Mouse (Mus musculus) heart, embryonic 16.5 days (tissue): ENCODE data around the gene Sdf4. TPM values are rescaled to one million over a fixed set of nuclear protein-coding genes. Genes with fewer than 3 reads are reported as not detected.

Source experiments
- ATAC-seq: fragments of 200-750 bp; cut with Nextera tagmentation; replicated peaks from 2 replicates; pipeline ENCODE4 v1.8.0; 2017; ENCODE audit warnings: moderate number of reproducible peaks; ENCODE audit not compliant: insufficient read depth, low FRiP score; ENCODE audit errors: extremely low read depth
- H3K27ac ChIP-seq: fragments of 300-500 bp; sonication (generic); 2 replicates; pipeline ENCODE4 v1.5.1; 2014; ENCODE audit warnings: mild to moderate bottlenecking, low read length, control low read depth, moderate library complexity
- H3K27me3 ChIP-seq: fragments of 300-500 bp; sonication (generic); 2 replicates; pipeline ENCODE4 v1.6.1; 2014; ENCODE audit warnings: low read length, mixed read lengths; ENCODE audit not compliant: control insufficient read depth, insufficient read depth
- H3K36me3 ChIP-seq: fragments of 300-500 bp; sonication (generic); 2 replicates; pipeline ENCODE4 v1.6.1; 2014; ENCODE audit not compliant: control insufficient read depth, insufficient read depth
- H3K4me1 ChIP-seq: fragments of 300-500 bp; sonication (generic); 2 replicates; pipeline ENCODE4 v1.6.1; 2014; ENCODE audit warnings: low read length, mixed read lengths; ENCODE audit not compliant: control insufficient read depth, insufficient read depth
- H3K4me2 ChIP-seq: fragments of 300-500 bp; sonication (generic); 2 replicates; pipeline ENCODE4 v1.6.1; 2014; ENCODE audit warnings: low read depth, mild to moderate bottlenecking, control low read depth, low read length
- H3K4me3 ChIP-seq: fragments of 300-500 bp; sonication (generic); 2 replicates; pipeline ENCODE4 v1.5.1; 2014; ENCODE audit warnings: mild to moderate bottlenecking, control low read depth, low read length
- H3K9ac ChIP-seq: fragments of 300-500 bp; sonication (generic); 2 replicates; pipeline ENCODE4 v1.6.1; 2014; ENCODE audit warnings: low read length, control low read depth
- H3K9me3 ChIP-seq: fragments of 300-500 bp; sonication (generic); replicated peaks from 2 replicates; pipeline ENCODE4 v1.6.1; 2016; ENCODE audit warnings: low read length; ENCODE audit not compliant: control insufficient read depth
- WGBS: fragments of 180-500 bp; shearing (Covaris S2); extraction: QIAGEN DNeasy Blood & Tissue Kit; methylation state at CpG from one replicate; pipeline ENCODE4 v1.1.7; 2014; 5-methylcytosine and 5-hydroxymethylcytosine counted together
- polyA plus RNA-seq: library from polyadenylated mRNA; unstranded; fragments of >200 nt; fragmentation: Nextera tagmentation; extraction: Ambion mirVana; gene quantifications from 2 replicates; pipeline ENCODE4 v1.2.1, GENCODE M21; 2015

The Sdf4 gene
- 122 and 128 TPM in 2 replicates for polyA plus RNA-seq

DNA sequence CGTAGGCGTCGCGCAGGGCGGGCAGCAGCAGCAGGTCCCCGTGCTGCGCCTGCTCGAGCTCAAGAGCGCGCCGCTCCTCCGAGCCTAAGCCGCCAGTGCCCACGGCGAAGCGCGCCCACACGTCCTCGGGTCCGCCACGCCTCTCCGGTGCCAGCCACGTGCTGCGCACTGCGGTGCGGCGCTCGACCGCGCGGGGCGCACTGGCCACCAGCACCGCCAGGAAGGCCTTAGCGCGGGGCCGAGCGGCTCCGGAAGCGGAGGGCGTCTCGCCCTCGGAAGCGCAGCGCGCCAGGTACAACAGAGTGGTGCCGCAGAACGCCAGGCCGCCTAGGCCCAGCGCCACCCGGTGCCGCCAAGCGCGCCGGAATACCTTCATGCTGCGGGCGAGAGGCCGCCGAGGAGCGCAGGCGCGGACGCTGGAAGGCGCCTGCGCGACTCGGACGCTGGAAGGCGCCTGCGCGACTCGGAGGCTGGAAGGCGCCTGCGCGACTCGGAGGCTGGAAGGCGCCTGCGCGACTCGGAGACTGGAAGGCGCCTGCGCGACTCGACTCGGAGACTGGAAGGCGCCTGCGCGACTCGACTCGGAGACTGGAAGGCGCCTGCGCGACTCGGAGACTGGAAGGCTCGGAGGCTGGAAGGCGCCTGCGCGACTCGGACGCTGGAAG, at the start of gene Sdf4, which contains the start of gene B3galt6:
Gene Sdf4, plus strand, starts transcription at position 632 of the 665 bp plus-strand sequence.
Gene B3galt6, minus strand, starts transcription at position 409 of the 665 bp plus-strand sequence.
- Histone ChIP-seq H3K36me3 (peaks cover 7% of the 10 kb centered on the region), H3K4me3 (peak within 1 kb of the TSS; percentile 95), H3K9me3 (no peaks in the 10 kb centered on the region), H3K27me3 (no peaks in the 10 kb centered on the region), H3K4me2 (peak within 1 kb of the TSS; percentile 98), H3K27ac (peak within 1 kb of the TSS; percentile 97), H3K4me1 (peaks cover 22% of the 10 kb centered on the region), H3K9ac (peak within 1 kb of the TSS; percentile 91)
- under 1% methylated on average over 99 of the region's 99 CpGs for WGBS
- ATAC-seq, result peak; percentile 83

DNA sequence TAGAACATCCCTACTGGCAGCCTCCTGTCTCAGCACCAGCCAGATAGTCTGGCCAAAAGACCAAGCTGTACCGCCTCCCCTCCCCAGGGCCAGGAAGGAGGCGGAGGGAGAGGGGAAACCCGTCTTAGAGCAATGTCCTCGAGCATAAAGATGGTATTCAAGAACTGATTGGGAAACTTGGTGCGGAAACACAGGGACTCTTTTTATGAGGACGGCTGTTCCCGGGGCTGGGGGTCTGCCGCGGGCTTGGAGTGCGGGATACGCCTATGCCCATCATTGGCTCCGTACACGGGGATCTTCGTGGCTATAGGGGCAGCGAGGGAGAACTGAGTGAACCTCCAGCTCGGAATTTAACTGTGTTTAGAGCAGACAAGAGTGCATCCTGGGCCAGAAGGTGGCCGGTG, 49.6 kb upstream of the Sdf4 start:
- peak; percentile 16 for ATAC-seq
- 2% methylated on average over 17 of the region's 17 CpGs for WGBS

DNA sequence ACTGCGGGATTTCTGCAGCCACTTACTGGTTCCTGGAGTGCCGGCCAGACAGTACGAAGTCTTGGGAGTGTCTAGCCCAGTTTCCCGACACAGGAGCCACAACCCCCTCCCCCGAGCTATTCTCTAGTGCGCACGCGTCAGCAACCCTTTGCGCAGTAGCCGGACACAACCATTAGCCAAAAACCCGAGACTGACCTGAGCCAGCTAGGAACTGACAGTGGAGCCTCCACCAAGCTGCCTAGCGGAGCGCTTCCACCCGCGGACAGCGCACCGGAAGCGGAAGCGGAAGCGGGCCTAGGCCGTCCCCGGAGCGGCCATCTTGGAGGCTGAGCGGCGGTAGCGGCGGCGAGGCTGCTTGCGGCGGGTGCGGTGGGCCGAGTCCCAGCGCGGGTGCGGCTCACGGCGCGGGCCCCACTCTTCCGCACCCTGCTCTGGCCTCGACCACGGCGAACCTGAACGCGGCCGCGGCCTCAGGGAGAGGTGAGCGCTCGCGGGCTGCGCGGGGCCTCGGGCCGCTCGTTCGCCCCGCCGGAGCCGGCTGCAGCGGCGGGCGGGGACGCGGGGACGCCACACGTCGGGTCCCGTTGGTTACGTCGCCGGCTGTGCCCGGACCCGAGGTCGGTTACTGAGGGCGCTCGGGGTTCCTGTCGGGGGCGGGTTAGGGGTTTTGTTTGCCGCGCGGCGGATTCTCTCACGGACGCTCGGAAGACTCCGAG, 49.0 kb upstream of the Sdf4 start, which contains the start of gene Ube2j2:
Gene Ube2j2, plus strand, starts transcription at position 298 of the 716 bp plus-strand sequence.
- Histone ChIP-seq H3K4me1 (peaks cover 16% of the 10 kb centered on the region), H3K27me3 (no peaks in the 10 kb centered on the region), H3K36me3 (peaks cover 5% of the 10 kb centered on the region; the same call in 1 of the 2 replicates), H3K9ac (peak within 1 kb of the TSS; percentile 97), H3K27ac (peak within 1 kb of the TSS; percentile 89), H3K9me3 (no peaks in the 10 kb centered on the region), H3K4me3 (peak within 1 kb of the TSS; percentile 97), H3K4me2 (peak within 1 kb of the TSS; percentile 99)
- ATAC-seq, result peak; percentile 99
- WGBS, result under 1% methylated on average over 83 of the region's 85 CpGs

More for the DNA sequence above, 49.6 kb upstream of the Sdf4 start:
- H3K9me3 ChIP-seq, result no peaks in the 10 kb centered on the region
- H3K4me1 ChIP-seq, result peaks cover 16% of the 10 kb centered on the region
- H3K36me3 ChIP-seq, result peaks cover under 1% of the 10 kb centered on the region; the same call in 1 of the 2 replicates
- peak overlapping the region; percentile 97 for H3K4me3 ChIP-seq
- peak overlapping the region; percentile 81 for H3K4me2 ChIP-seq
- H3K9ac ChIP-seq, result peak overlapping the region; percentile 97
- H3K27ac ChIP-seq, result peak overlapping the region; percentile 89
- H3K27me3 ChIP-seq, result no peaks in the 10 kb centered on the region

DNA sequence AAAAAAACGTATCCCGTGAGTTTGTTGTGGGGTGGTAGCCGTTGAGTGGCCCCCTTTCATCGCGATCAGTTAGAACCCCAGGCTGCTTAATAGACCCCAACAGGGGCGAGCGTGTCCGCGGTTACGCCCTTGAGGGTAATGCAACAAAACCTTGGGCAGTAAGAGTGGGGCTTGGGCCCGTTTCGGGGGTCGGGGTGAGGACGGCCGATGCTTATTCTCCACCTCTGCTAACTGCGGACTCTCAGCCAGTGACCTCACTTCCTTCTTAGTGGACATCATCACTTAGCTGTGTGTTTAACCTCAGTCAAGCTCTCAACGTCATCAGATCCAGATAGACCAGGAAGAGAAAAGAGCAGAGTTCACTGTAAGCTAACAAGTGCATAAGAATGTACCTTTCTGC, 48.4 kb upstream of the Sdf4 start:
- WGBS, result under 1% methylated on average over 17 of the region's 17 CpGs

DNA sequence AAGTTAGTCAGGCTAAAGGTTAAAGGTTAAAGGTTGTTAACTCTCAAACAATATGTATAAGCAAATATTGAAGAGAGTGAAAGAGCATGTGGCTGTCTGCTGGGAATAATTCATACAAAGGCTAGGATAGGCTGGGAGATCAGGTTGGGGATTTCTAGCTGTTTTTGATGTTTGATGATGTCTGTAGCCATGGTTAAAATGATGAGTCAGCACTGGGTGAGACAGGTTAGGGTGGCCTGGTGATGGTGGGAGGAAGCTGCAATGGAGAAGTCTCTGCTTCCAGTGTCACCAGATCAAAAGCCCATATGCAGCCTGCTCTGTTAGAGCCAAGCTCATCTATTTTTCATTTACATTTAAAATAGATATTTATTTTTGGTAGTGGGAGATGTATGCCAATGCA, 45.6 kb upstream of the Sdf4 start:
- peaks cover 34% of the 10 kb centered on the region for H3K36me3 ChIP-seq
- no peak for ATAC-seq

More for the DNA sequence above, 48.4 kb upstream of the Sdf4 start:
- peaks cover 16% of the 10 kb centered on the region for H3K4me1 ChIP-seq
- no peak for ATAC-seq
- peak overlapping the region; percentile 71 for H3K27ac ChIP-seq
- peak overlapping the region; percentile 99 for H3K4me2 ChIP-seq
- no peaks in the 10 kb centered on the region for H3K27me3 ChIP-seq
- no peaks in the 10 kb centered on the region for H3K9me3 ChIP-seq
- peak overlapping the region; percentile 97 for H3K9ac ChIP-seq
- peaks cover 9% of the 10 kb centered on the region for H3K36me3 ChIP-seq
- H3K4me3 ChIP-seq, result peak overlapping the region; percentile 97

DNA sequence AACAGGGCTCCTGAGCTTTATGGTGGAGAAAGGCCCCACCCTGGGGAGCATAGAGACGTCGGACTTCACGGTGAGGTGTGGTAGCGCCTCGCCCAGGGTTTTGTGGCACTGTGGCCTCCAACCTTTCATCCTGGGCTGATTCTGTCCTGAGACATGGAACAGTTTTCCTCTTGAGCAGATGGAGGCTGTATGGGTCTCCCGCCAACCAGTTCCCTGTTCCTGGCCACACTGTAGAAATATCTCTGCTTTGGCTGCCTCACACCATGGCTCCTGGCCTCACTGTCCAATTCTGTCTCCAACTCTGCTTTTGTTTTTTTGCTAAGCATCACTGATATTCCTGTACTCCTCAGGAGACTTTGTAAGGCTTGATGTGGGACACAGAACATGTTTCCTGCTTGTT, 37.2 kb upstream of the Sdf4 start:
- H3K36me3 ChIP-seq, result peaks cover 40% of the 10 kb centered on the region
- no peak overlapping the region for H3K9ac ChIP-seq
- H3K27ac ChIP-seq, result no peak overlapping the region
- no peak overlapping the region for H3K4me3 ChIP-seq
- no peak overlapping the region for H3K4me2 ChIP-seq
- no peaks in the 10 kb centered on the region for H3K27me3 ChIP-seq
- H3K9me3 ChIP-seq, result no peaks in the 10 kb centered on the region
- no peaks in the 10 kb centered on the region for H3K4me1 ChIP-seq
- WGBS, result 97% methylated on average over 6 of the region's 6 CpGs
- ATAC-seq, result no peak

More for the DNA sequence above, 45.6 kb upstream of the Sdf4 start:
- Histone ChIP-seq H3K9ac (no peak overlapping the region), H3K4me3 (no peak overlapping the region), H3K27ac (no peak overlapping the region), H3K4me1 (peaks cover 16% of the 10 kb centered on the region), H3K27me3 (no peaks in the 10 kb centered on the region), H3K4me2 (no peak overlapping the region), H3K9me3 (no peaks in the 10 kb centered on the region)

DNA sequence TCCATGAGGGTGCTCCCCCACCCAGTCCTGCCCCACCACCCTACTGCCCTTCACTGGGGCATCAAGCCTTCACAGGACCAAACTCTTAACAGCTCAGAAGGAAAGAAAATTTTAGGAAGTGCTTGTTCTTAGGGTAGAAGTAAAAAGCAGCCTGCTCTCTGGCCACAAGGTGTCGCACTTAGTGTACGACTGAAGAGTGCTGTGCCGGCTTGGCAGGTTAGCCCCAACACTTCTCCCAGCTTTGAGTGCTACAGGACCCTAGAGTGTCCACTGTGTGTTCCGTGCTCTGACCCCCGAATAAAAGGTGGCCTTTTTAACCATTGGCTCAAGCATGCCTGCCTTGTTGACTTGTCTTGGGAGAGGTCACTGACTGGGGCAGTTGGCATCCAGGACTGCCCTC, 33.4 kb upstream of the Sdf4 start:
- no peaks in the 10 kb centered on the region for H3K9me3 ChIP-seq
- peaks cover 12% of the 10 kb centered on the region for H3K4me1 ChIP-seq
- H3K9ac ChIP-seq, result no peak overlapping the region
- peak; percentile 50; the same call in 1 of the 2 replicates for ATAC-seq
- H3K4me2 ChIP-seq, result no peak overlapping the region
- H3K27me3 ChIP-seq, result no peaks in the 10 kb centered on the region
- no peak overlapping the region for H3K4me3 ChIP-seq
- peaks cover 19% of the 10 kb centered on the region for H3K36me3 ChIP-seq
- WGBS, result 12% methylated on average over 5 of the region's 5 CpGs
- no peak overlapping the region for H3K27ac ChIP-seq

DNA sequence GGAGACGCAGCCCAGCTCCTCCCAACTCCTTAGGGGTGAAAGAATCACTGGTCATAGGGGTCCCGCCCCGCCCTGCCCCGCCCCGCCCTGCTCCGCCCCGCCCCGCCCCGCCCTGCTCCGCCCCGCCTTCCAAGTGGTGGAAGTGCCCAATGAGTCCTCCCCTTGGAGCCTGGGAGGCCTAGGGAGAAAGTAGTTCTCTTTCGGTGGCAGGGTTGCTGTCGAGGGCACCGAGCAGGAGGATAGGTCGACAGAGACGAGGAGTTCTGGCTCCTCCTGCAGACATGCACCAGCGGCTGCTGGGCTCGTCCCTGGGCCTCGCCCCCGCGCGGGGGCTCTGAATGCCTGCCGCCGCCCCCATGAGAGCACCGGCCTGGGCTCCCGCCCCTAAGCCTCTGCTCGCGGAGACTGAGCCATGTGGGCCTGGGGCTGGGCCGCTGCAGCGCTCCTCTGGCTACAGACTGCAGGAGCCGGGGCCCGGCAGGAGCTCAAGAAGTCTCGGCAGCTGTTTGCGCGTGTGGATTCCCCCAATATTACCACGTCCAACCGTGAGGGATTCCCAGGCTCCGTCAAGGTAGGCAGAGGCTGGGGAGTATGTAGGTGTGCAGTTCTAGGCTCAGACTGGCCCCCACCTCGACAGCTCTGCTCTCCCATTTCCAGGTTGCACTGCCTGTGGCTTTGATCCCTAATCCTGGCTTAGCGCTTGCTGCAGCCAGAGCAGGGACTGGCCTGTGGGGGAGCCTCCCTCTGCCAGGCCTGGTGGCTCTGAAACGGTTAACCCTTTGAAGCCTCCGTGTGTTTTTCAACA, 30.3 kb upstream of the Sdf4 start, which contains the start of gene C1qtnf12:
Gene C1qtnf12, plus strand, starts transcription at position 152 of the 805 bp plus-strand sequence.
- Histone ChIP-seq H3K4me1 (peaks cover 12% of the 10 kb centered on the region), H3K4me2 (peak within 1 kb of the TSS; percentile 98), H3K4me3 (peak within 1 kb of the TSS; percentile 68), H3K27me3 (no peaks in the 10 kb centered on the region), H3K27ac (peak within 1 kb of the TSS; percentile 57), H3K9me3 (no peaks in the 10 kb centered on the region), H3K9ac (peak within 1 kb of the TSS; percentile 85), H3K36me3 (peaks cover 15% of the 10 kb centered on the region)
- peak; percentile 85 for ATAC-seq
- 1% methylated on average over 38 of the region's 42 CpGs for WGBS
